Mouse (Mus musculus) ovary, adult 2 months (tissue): ENCODE measurements around the gene Olfr1245. TPM values are rescaled to one million over a fixed set of nuclear protein-coding genes. Genes with fewer than 3 reads are reported as not detected.

ENCODE experiments used
- polyA plus RNA-seq: library from polyadenylated mRNA; depleted of rRNA; stranded (reverse); fragments of >200 nt; gene quantifications from 2 replicates; pipeline ENCODE4 v1.2.3, GENCODE M21; 2012; rRNA removed

Olfr1245 gene
- not detected in 2 replicates for polyA plus RNA-seq

GRCm38 (mm10) chr2:89578347-89578746, at the start of gene Olfr1245:
Olfr1245 (minus strand) TSS chr2:89578447.

GRCm38 (mm10) chr2:89618145-89618544, 39.9 kb upstream of the Olfr1245 start, which contains the start of gene Olfr1248:
Olfr1248 (minus strand) TSS chr2:89618245.

GRCm38 (mm10) chr2:89614030-89614429, 35.8 kb upstream of the Olfr1245 start, which contains the start of gene Olfr1247:
Olfr1247 (minus strand) TSS chr2:89614130.

GRCm38 (mm10) chr2:89593057-89593456, 14.8 kb upstream of the Olfr1245 start, which contains the start of gene Olfr1246:
Olfr1246 (minus strand) TSS chr2:89593157.

GRCm38 (mm10) chr2:89531387-89531786, 46.9 kb downstream of the Olfr1245 start, which contains the start of gene Olfr1243:
Olfr1243 (minus strand) TSS chr2:89531487.

Other genes starting within 250 kb of the Olfr1245 start
- gene Olfr1232, start 248.8 kb downstream of the Olfr1245 start, polyA plus RNA-seq, result not detected in 2 replicates
- gene Olfr1233, start 236.0 kb downstream of the Olfr1245 start, polyA plus RNA-seq, result not detected in 2 replicates
- not detected in 2 replicates for gene Olfr1234, start 213.6 kb downstream of the Olfr1245 start, polyA plus RNA-seq
- gene Olfr1238, start 168.8 kb downstream of the Olfr1245 start, polyA plus RNA-seq, result not detected in 2 replicates
- gene Olfr1239, start 158.0 kb downstream of the Olfr1245 start, polyA plus RNA-seq, result not detected in 2 replicates
- not detected in 2 replicates for gene Olfr1240, start 135.4 kb downstream of the Olfr1245 start, polyA plus RNA-seq
- gene Olfr1241, start 91.3 kb downstream of the Olfr1245 start, polyA plus RNA-seq, result not detected in 2 replicates
- not detected in 2 replicates for gene Olfr1242, start 80.1 kb downstream of the Olfr1245 start, polyA plus RNA-seq
- gene Olfr1243, start 47.0 kb downstream of the Olfr1245 start, polyA plus RNA-seq, result not detected in 2 replicates
- 0.17 TPM in 1 of 2 replicates, not detected in the other for gene Olfr1246, start 14.7 kb upstream of the Olfr1245 start, polyA plus RNA-seq
- not detected in 2 replicates for gene Olfr1247, start 35.7 kb upstream of the Olfr1245 start, polyA plus RNA-seq
- gene Olfr1248, start 39.8 kb upstream of the Olfr1245 start, polyA plus RNA-seq, result not detected in 2 replicates
- not detected in 2 replicates for gene Olfr1249, start 56.5 kb upstream of the Olfr1245 start, polyA plus RNA-seq
- gene Olfr1250, start 83.0 kb upstream of the Olfr1245 start, polyA plus RNA-seq, result 1.0 and 1.1 TPM in 2 replicates
- 1.8 and 3.6 TPM in 2 replicates for gene Olfr1251, start 93.5 kb upstream of the Olfr1245 start, polyA plus RNA-seq
- not detected in 2 replicates for gene Olfr1252, start 146.6 kb upstream of the Olfr1245 start, polyA plus RNA-seq
- gene Olfr1253, start 178.6 kb upstream of the Olfr1245 start, polyA plus RNA-seq, result not detected in 2 replicates
- gene Olfr1254, start 215.2 kb upstream of the Olfr1245 start, polyA plus RNA-seq, result not detected in 2 replicates
- gene Olfr1255, start 233.6 kb upstream of the Olfr1245 start, polyA plus RNA-seq, result not detected in 2 replicates